Mouse (Mus musculus): ENCODE results near the gene Ugt1a7c.
"Not testable (repeated sequence)": the region's sequence is repeated elsewhere in the genome, so short reads cannot be mapped to it uniquely, and the experiment has no call there.

The Ugt1a7c gene

DNA sequence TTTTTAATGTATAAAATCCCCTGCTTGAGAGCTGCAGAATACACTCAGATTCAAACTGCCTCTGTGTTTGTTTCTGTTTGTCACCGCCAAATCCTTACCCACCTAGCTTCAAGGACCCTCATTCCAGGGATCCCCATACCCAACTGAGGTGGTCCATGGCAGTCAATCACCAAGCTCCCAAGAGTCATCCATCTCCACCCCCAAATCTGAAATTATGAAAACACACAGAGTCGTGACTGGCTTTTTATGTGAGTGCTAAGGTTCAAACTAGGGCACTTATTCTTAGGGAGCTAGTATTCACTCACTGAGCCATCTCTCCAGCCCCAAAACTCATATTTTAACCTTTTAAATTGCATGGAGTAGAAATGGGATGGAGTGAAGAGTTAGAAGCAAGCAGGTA lies 130.4 kb downstream of the Ugt1a7c start:
- not testable (repeated sequence) for DNase-seq

DNA sequence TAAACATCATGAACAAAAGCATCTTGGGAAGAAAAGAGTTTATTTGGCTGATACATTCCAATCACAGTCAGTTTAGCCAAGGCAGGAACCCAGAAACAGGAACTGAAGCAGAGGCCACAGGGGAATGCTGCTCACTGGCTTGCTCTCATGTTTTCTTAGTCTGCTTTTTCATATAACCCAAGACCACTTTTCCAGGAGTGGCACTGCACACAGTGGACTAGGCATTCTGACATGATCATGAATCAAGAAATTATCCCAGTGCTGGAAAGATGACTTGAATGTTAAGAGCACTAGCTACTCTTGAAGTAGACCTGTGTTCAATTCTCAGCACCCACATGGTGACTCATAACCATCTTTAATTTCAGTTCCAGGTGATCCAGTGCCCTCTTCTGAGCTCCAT lies 130.9 kb downstream of the Ugt1a7c start:
- DNase-seq: no peak

DNA sequence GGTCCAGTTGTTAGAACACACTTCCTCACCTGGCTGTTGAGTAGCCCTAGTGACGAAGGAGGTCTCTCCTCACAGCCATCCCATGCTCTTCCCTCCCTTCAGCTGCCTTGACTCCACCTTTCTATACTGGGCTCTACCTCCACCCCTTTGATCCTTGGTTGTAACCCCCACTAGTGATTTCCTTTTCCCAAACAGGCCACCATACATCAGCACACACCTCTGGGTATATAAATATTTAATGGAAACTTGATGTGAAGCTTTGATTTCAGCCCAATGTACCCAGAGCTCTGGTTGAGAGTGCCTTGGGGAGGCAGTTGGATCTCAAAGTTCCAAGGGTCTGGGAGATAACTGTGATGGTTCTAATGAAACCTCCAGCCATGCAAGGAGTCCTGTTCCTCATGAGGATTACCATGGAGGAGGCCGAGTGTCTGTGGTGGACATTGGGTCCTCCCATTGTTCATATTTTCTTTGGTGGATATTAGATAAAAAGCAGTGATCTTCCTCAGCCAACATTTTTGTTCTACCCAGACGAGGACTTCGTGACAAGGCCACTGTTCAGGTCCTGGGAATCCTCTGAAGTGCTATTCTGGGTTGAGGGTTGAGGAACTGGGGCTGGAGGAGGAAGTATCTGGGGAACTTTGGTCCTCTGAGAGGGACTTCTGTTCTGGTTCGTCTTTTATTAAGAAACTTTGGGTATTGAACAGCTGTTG lies 132.0 kb downstream of the Ugt1a7c start, which contains the start of gene Mroh2a:
Gene Mroh2a (plus strand): TSS at position 317 of the 710 bp plus-strand sequence.
- DNase-seq: no peak

DNA sequence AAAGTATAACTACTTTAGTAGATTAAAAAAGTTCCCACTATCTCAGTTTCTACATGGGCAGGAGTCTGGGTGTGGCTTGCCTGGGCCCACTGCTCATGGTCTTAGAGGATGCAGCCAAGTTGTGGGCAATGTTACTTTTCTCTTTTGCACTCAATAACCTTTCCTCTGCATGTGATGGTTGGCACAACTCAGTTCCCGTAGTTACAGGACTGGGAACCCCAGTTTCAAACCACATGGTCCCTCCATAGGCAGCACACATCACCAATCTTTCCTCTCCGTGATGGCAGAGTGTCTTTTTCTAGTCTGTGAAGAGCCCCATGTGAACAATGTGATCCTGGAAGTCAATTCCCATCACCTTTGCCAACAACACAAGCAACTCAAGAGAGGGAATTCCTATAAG lies 132.6 kb downstream of the Ugt1a7c start:
- no peak for DNase-seq

DNA sequence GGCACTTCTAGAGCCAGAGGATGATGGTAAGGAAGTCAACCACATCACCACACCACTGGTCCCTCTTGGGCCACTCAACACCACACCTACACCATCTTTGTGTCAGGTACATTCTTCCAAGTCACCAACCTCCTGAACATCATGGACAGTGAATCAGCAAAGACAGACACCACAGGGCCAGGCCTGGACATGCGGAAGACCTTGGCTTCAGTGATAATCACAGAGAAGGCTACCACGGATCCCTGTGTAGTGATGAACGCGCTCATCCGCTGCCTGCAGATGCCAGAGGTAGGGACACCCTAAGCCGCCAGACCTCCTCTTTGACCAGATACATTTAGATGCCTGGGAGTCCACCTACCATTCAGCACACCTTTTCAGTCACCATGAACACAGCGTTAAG lies 133.3 kb downstream of the Ugt1a7c start:
- DNase-seq: no peak

DNA sequence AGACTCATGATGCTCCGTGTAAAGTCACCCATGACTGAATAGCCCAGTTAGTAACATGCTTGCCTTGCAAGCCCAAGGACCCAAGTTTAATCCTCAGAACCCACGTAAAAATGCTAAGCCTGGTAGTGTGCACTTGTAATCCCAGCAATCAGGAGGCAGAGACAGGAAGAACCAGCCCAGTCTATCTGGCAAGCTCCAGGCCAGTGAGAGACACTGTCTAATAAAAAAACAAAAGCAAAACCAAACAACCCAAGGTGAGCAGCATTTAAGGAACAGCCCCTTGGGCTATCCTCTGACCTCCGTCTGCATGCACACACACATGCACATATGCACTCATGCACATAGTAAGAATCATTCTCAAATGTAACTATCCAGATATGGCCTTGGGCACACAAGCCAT lies 134.7 kb downstream of the Ugt1a7c start:
- no peak for DNase-seq

DNA sequence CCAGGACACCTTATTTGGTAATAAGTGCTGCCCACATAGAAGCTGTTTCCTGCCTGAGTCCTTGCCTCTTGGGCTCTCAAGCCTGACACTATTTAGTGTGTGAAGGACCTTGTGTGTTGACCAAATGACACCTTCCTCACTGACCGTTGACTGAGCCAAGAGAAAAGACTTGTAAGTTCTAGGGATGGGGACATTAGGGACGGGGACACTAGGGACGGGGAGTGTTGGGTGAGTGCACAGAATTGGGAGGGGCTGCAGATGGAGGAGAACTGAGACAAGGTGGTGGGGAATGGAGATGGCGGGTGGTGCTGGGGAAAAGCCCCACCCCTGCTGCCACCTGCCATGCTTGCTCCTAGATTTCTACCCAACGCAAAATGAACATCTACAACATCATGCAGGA lies 135.1 kb downstream of the Ugt1a7c start:
- DNase-seq: no peak

DNA sequence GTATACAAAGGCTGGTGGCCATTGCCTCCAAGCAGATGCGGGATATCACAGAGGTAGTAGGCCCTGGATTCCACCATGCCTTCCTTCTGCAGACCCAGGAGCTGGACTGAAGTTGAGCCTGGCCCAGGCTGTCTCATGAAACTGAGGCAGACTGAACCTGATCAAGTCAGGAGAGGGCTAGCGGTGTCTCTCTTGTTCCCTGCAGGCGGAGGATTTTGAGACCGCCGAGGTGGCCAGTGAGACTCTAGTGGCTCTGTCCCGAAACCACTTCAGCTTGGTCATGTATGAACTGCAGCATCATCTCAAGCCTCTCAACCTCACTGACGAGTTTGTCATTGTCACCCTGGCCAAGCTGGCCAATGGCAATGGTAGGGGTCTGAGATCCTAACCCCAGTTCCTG lies 135.6 kb downstream of the Ugt1a7c start:
- no peak for DNase-seq

DNA sequence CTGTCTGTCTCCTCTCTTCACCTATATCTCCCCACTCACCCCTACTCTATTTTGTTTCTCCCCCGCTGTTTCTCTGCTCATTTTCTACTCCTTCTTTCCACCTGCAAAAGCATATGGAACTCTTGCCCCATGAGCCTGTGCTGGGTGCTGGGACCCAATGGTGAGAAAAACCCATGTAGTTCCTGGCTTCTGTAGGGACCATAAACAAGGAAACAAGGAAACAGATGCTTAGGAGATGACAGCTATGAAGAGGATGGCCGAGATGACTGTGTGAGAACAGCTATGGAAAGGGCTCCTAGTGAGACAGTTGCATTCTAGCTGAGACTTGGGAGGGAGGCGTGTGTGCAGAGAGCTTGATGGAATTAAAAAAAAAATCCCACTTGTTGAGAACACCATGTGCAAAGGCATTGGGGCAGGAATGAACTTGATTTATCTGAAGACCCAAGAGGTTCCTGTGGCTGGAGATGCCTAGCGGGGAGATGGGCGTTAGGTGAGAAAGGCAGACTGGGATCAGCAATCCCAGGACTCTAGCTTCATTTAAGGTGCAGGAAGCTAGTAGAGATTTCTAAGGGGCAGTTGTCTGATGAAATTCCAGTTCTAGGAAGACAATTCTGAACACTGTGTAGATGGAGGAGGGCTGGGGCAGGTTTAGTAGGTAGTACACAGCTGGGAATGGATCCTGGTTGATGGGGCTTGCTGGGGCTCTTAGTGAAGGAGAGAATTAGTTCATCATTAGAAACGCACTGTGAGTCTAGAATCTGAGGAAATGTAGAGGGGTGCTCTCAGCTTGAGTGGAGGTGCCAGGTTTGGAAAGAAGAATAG lies 136.3 kb downstream of the Ugt1a7c start:
- no peak for DNase-seq

DNA sequence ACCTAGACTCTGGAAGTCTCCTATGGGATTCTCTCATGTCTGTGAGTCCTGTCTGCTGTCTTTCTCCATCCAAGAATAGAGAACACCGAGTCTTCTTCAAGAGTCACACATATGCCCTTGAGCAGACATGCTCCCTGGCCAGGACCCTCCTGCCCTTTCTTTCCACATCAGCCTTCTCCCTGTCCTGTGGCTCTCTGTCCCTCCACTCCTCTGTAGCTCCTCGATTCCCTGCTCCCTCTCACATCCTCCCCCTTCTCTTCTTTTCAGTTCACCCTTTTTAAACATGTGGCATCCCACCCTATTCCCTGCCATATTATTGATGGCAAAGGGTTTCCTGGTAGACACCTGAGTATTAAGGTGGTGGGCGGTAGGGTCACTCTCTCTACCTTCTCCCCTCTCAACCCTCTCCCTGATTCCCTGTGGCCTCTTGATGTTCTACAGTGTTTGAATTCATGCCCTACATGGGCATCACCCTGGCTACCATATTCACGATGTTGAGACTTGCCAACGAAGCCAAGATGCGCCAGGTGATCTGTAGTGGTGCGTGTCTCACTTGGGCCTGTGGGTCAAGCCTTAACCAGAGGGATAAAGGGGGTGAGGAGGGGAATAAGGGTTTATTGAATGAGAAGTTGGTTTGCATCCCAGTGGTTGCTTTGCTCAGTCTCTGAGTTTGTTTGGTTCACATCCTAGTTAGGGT lies 137.1 kb downstream of the Ugt1a7c start:
- DNase-seq: no peak

DNA sequence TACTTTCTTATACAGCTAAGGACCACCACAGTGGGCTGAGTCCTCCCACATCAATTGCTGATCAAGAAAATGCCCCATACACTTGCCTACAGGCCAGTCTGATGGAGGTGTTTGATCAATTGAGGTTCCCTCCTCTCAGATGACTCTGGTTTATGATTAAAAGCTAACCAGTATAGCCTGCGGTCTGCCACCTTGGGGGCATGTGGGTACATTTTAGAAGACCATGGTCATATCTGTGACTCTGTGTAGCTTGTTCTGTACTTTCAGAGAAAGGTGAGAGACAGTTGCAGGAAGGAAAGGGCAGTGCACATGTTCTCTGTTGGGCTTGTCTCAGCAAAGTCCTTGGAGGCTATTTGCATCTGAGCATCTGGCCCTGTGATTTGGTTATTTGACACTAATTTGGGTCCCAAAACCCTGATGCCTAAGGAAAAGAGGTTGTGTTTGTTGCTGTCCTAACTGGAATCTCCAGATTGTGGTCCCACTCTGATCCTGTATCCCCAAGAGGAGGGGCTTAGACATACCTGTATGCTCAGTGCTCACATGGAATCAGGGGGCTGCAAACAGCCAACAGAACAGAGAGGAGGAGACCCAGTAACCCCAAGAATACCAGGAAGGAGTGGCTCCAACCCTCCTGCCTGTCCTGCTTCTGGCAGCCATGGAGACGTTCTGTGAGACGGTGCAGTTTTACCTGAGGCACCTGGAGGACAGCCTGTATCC lies 138.0 kb downstream of the Ugt1a7c start:
- no peak for DNase-seq

DNA sequence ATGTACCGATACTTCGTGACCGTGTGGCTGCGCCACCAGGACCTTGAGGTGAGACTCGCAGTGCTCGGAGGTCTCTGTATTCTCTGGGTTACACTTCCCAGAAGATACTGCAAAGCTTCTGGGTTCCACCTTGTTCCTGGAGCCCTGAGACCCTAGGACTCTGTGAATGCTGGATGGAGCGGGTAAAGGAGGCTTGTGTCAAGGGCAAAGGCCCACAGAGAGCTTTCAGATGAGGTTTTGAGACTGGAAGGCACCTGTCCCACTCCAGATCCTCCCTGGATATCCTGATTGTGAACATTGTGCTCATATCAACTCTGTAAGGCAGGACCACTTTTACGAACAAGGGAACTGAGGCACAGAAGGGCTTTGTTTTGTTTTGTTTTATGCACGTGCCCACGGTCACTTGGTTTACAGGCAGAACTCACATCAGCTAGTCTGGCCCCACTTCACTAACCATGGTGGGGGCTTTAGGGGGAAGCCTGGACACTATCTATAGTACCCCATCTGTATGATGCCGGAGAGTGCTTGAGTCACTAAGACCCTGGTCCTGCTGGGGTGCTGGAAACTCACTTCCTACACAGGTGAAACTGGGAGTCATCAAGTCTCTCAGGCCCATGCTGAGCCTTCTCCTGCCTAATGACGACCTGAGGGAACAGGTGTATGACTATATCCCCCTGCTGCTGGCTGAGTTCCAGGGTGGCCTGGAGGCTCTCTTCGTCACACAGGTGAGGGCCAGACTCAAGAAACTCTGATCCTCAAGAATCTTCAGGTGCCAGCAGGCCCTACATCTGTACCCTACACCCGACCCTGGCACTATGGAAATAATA lies 138.8 kb downstream of the Ugt1a7c start:
- DNase-seq: no peak

DNA sequence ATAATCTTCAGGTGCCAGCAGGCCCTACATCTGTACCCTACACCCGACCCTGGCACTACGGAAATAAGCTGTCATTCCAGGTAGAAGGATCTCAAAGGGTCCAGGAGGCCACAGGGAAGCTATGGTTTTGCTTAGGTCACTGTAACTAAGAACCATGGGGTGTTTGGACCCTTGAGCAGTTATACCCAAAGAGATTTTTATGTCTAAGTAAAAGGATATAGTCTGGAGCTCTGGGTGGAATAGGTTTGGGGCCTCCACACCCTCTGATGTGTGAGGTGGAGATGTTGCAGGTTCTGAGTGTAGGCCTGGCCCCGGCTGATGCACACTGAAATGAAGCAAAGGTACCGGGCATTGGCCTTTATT lies 139.4 kb downstream of the Ugt1a7c start:
- no peak for DNase-seq

DNA sequence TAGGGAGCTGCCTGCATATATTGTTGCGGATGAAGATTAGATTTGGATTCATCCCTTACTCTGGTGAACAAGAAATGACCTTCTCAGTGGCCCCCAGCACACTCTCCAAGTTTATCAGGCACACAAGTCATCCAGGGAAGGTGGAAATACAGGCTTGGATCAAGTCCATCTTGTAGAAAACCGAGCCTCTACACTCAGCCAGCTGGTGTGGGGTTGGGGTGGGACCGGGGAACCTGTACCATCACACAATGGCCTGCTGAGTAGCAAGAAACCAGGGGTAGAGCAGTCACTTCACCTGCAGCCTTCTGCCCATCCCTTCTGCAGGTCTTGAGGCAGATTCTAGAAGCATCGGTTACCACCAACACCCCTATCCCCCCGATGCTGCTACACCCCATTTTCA lies 139.8 kb downstream of the Ugt1a7c start:
- DNase-seq: no peak

DNA sequence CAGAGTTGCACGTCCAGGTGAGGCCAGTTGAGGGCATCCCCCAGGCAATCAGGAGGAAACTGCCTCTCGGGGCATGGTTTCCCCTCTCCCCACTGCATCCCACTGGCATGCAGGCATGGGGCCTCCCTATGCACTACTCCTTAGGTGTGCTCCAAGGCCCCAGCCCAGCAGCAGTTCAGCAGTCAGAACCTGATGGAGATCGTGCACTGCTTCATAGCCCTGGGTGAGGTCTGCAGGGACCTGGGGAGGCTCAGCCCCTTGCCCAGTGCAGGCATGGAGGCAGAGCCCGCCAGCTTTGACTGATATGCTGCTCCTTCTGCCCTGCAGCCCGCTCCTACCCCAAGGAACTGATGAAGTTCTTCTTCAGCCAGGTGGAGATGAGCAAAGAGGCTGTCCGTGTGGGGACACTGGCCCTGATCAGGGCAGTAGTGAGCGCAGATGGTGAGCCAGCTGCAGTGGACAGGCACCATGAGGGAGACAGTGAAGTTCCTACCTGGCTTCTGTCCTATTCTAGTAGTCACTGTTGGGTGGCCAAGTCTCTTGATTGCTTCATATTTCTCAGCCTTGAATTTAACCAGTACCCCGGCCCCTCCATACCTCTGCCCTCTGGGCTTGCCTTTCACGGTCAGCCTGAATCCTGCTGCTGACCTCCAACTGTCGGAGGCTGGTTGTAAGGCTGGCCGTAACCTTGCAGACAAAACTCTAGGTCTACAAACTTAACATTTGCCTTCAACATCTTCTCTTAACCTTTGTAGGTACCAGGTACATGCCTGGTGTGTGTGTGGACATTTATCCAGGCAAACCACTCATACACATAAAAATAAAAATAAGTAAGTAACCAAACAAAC lies 140.4 kb downstream of the Ugt1a7c start:
- no peak for DNase-seq

DNA sequence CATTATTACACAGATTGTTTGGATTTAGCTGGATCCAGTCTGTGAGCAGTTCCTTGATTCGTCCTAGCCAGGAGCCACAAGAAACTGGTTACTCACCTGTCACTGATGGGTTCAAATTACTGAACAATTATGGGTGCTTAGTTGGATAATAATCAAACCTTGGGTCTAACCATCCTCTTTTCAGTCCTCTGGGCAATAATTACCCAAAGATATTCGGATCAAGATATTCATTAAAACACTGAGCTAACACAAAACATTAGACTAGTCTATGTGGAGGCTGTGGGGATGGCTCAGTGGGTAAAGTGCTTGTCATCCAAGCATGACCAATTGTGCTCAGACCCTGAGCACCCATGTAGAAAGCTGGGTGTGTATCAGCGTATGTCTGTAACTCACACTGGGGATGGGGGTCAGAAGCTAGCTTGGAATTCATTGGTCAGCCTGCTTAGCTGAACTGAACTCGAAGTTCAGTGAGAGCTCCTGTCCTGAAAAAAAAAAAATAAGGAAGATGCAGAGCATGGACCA lies 141.1 kb downstream of the Ugt1a7c start:
- DNase-seq: no peak

DNA sequence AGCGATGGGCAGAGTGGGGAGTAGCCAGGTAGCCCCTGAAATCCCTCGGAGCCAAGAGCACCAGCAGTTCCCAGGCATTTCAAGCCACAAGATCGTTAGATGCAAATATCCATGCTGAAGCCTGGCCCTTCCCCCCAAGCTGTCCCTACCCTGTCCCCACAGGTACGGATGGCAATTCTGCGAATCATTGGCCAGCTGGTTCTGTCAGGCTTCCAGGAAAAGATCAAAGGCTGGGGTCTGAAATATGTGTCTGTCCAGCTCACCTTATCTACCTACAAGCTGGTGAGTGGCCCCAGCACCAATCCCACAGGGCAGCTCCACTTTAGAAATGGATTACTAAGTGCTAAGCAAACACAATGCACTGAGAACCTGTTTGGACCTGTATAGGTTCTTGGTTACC lies 142.4 kb downstream of the Ugt1a7c start:
- no peak for DNase-seq

DNA sequence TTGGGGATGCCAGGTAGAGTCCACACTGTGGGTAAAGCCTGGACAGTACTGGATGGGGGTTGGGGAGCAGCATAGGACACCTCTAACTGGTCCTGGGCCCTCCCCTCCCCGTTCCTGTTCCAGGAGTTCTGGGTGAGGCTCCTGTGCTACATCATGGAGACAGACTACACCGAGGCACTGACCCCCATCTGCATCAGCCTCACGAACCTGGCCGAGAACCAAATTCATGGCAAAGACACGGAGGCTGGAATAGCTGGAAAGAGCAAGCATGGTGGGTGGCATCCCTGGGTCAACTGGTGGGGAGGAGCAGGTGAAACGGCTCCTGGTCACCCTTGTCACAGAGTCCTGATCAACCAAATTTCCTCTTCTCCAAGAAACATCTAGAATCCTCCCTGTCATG lies 143.9 kb downstream of the Ugt1a7c start:
- DNase-seq: no peak

DNA sequence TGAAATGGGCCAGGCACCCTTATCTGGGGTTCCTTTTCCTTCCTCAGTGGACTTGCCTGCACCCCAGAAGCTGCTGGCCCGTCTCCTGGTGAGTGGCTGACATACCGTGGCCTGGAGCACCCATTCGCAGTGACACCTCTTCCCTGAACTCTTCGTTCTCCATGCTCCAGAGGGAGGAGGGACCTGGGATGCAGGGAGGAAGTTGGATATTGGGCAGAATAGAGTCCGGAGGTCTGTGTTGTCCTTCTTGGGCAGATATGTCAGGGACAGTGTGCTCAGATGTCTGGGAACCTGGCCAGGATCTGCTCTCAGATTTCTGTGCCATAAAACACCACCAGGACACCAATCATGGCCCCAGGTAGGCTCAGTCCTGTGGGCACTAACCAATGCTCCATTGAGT lies 145.2 kb downstream of the Ugt1a7c start:
- DNase-seq: no peak

DNA sequence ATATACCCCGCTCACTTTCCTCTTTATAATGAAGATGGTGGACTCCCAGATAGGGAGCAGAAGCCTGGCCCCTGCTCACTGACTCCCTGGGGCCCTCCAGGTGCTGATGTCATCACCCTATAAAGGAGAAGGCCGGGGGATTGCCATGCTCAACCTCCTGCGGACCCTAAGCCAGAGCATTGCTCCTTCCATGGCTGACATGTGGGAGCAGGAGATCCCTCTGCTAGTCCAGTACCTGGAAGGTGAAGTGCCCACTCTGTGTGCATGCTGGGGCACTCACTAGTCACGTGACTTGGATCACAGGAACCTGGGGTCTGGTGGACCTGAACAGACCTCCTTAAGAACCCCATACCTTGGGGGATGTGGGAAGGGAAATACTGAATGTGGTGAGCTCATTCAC lies 145.7 kb downstream of the Ugt1a7c start:
- no peak for DNase-seq

DNA sequence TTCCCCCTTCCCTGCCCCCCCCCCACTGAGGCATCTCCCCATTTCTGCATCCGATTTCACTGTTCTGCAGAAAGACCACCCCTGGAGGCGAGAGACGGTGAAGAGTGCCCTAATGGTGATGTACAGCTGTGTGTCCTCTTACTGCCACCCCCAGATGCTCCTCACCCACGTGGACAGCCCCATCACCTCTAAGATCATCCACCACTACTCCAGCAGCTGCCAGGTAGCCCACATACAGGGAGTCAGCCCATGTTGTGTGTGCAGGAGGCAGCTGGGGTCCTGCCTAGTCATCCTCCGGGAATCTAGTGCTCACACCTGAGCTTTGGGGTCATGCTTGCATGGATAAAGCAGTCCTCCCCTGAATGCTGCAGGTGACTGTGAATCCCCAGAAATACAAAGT lies 149.0 kb downstream of the Ugt1a7c start:
- no peak for DNase-seq
